Mouse (Mus musculus) intestine, embryonic 15.5 days (tissue): ENCODE data around the gene Zfp971. TPM values are rescaled to one million over a fixed set of nuclear protein-coding genes. Genes with fewer than 3 reads are reported as not detected.
"Not testable (repeated sequence)": the region's sequence is repeated elsewhere in the genome, so short reads cannot be mapped to it uniquely, and the experiment has no call there.

Source experiments
- ATAC-seq: fragments of 200-750 bp; cut with Nextera tagmentation; 2 replicates; pipeline ENCODE4 v1.8.0; 2017; ENCODE audit warnings: moderate TSS enrichment, moderate library complexity
- H3K27ac ChIP-seq: fragments of 300-500 bp; sonication (generic); 2 replicates; pipeline ENCODE4 v1.5.1; 2015; ENCODE audit warnings: mild to moderate bottlenecking, inconsistent platforms
- H3K27me3 ChIP-seq: fragments of 300-500 bp; sonication (generic); replicated peaks from 2 replicates; pipeline ENCODE4 v1.6.1; 2015; ENCODE audit warnings: inconsistent platforms
- H3K36me3 ChIP-seq: fragments of 300-500 bp; sonication (generic); 2 replicates; pipeline ENCODE4 v1.6.1; 2015; ENCODE audit warnings: inconsistent platforms
- H3K4me1 ChIP-seq: fragments of 300-500 bp; sonication (generic); replicated peaks from 2 replicates; pipeline ENCODE4 v1.6.1; 2015; ENCODE audit warnings: inconsistent platforms
- H3K4me2 ChIP-seq: fragments of 300-500 bp; sonication (generic); replicated peaks from 2 replicates; pipeline ENCODE4 v1.6.1; 2015; ENCODE audit warnings: mild to moderate bottlenecking, inconsistent platforms
- H3K4me3 ChIP-seq: fragments of 300-500 bp; sonication (generic); replicated peaks from 2 replicates; pipeline ENCODE4 v1.5.1; 2015; ENCODE audit warnings: inconsistent platforms
- H3K9ac ChIP-seq: fragments of 300-500 bp; sonication (generic); 2 replicates; pipeline ENCODE4 v1.6.1; 2015; ENCODE audit warnings: inconsistent platforms
- H3K9me3 ChIP-seq: fragments of 300-500 bp; sonication (generic); 2 replicates; pipeline ENCODE4 v1.6.1; 2016; ENCODE audit warnings: inconsistent platforms
- WGBS: fragments of 180-500 bp; shearing (Covaris S2); methylation state at CpG from one replicate; pipeline ENCODE4 v1.1.7; 2015; 5-methylcytosine and 5-hydroxymethylcytosine counted together
- polyA plus RNA-seq: library from polyadenylated mRNA; unstranded; fragments of >200 nt; fragmentation: Nextera tagmentation; extraction: Ambion mirVana; gene quantifications from 2 replicates; pipeline ENCODE4 v1.2.1, GENCODE M21; 2015

Zfp971 gene
- 12.2 and 12.8 TPM in 2 replicates for polyA plus RNA-seq

DNA sequence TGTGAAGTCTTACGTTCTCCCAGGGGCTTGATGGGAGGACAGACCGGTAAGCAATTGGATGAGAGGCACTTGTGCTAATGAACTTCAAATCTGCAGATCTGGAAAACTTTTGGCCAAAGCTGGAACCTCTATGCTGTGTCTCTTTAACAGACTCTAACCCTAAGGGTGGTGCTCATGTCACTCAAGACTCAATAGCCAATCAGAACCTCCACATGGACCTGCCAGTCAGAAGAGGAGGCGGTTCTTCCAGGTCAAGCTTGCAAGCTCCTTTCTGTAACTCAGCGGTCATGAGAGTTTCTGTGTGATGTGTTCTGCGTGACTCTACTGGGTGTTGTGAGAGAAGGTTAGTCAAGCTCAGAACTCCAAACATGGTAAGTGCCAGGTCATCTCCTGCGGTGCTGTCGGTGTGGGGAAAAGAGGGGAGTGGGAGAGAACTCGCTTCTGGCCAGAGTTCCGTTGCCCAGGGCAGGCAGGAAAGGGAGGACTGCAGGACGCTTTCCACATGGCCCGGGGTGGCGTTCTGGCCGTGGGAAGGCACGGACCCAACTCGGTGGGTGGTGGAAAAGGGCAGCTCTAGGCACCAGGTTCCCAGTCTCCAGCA, at the start of gene Zfp971:
TSS of gene Zfp971 (plus strand) at position 274 of the 601 bp plus-strand sequence.
- not testable (repeated sequence) for H3K27me3 ChIP-seq, H3K36me3 ChIP-seq, H3K4me1 ChIP-seq, H3K9me3 ChIP-seq, ATAC-seq
- Histone ChIP-seq H3K4me3 (peak within 1 kb of the TSS; percentile 59), H3K27ac (peak within 1 kb of the TSS; percentile 66), H3K4me2 (peak within 1 kb of the TSS; percentile 56), H3K9ac (peak within 1 kb of the TSS; percentile 55)
- 0% methylated on average over 13 of the region's 15 CpGs for WGBS

DNA sequence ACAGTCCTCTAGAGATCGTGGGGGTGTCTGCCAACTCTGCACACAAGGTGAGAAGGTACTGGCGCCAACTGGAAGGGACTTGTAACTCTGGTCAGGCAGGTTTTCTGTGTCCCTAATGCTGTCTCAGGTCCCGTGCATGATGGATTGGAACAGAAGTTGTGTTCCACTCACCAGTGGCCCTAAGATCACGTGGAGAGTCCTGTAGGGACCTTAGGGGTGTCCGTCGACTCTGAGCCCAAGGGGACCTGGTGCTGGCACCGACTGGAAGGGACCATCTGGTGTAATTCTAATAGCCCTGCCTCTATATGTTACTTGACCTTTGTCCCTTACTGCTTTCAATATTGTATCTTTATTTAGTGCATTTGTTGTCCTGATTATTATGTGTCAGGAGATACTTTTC, 48.3 kb upstream of the Zfp971 start:
- H3K9ac ChIP-seq, H3K9me3 ChIP-seq, H3K27ac ChIP-seq, H3K27me3 ChIP-seq, H3K4me2 ChIP-seq, H3K4me3 ChIP-seq, ATAC-seq, H3K4me1 ChIP-seq, H3K36me3 ChIP-seq: not testable (repeated sequence)
- WGBS, result 68% methylated on average over 7 of the region's 7 CpGs

- H3K27ac ChIP-seq, H3K9ac ChIP-seq, H3K4me2 ChIP-seq, H3K36me3 ChIP-seq, H3K27me3 ChIP-seq, H3K4me3 ChIP-seq, ATAC-seq, H3K4me1 ChIP-seq, H3K9me3 ChIP-seq: not testable (repeated sequence)
- WGBS, result 72% methylated on average over 3 of the region's 3 CpGs
These were observed 3.6 kb upstream of the Zfp971 start for GRCm38 (mm10) chr2:178019486-178019885.

DNA sequence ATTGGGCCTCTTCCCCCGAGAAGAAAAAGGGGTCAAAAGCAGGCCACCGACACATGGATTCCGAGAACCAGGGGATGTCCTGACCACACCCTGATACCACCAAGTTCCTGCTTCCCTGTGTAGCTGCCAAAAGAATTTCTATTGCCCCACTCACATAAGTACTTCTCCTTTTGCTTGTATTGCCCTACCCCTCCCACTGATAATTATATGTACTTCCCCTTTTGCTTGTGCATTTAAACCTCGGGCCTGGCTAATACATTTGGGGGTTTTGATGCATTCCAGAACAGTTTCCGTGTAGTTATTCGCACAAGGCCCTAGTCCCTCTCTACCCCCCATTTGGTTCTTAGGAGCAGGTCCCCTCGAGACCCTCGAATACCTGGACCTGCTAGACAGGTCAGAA, 2.3 kb upstream of the Zfp971 start:
- not testable (repeated sequence) for H3K4me2 ChIP-seq, H3K9ac ChIP-seq, H3K36me3 ChIP-seq, H3K27ac ChIP-seq, H3K4me1 ChIP-seq, H3K27me3 ChIP-seq, ATAC-seq, H3K4me3 ChIP-seq, H3K9me3 ChIP-seq
- WGBS, result 68% methylated on average over 8 of the region's 8 CpGs

GRCm38 (mm10) chr2:178023861-178024260, 777 bp downstream of the Zfp971 start:
- not testable (repeated sequence) for H3K27ac ChIP-seq, H3K36me3 ChIP-seq, H3K4me1 ChIP-seq, H3K9me3 ChIP-seq, ATAC-seq, H3K27me3 ChIP-seq
- WGBS, result 7% methylated on average over 2 of the region's 2 CpGs
- peak overlapping the region; percentile 56 for H3K4me2 ChIP-seq
- peak overlapping the region; percentile 55; the same call in 1 of the 2 replicates for H3K9ac ChIP-seq
- H3K4me3 ChIP-seq, result peak overlapping the region; percentile 59

DNA sequence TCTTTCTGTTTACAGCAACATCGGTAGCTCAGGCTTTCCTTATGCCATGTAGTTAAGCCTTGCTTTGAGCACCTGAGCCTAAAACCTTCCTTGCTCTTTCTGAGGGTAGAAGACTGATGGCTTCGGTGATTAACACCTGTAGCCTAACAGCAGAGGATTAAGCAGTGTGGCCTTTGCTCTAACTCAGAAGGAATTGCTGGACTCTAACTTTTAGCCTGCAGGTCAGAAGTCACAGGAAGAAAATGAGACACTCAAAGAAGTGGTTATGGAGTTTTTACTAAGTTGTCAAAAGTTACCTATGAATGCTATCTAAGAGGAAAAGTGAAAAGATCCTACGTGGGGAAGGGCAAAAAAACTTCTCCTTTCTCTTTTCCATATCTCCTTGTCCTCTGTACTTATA, 4.5 kb downstream of the Zfp971 start:
- H3K4me3 ChIP-seq, H3K4me1 ChIP-seq, H3K9me3 ChIP-seq, H3K9ac ChIP-seq, H3K27ac ChIP-seq, H3K36me3 ChIP-seq, H3K4me2 ChIP-seq, ATAC-seq, H3K27me3 ChIP-seq: not testable (repeated sequence)
- 87% methylated on average over 3 of the region's 3 CpGs for WGBS

- WGBS, result 5% methylated on average over 1 of the region's 1 CpGs
- no peak overlapping the region for H3K4me2 ChIP-seq
- H3K27ac ChIP-seq, result no peak overlapping the region
- H3K9ac ChIP-seq, result no peak overlapping the region
- no peak for ATAC-seq
- no peak overlapping the region for H3K4me3 ChIP-seq
- no peaks in the 10 kb centered on the region for H3K4me1 ChIP-seq
- H3K27me3 ChIP-seq, result no peaks in the 10 kb centered on the region
- no peaks in the 10 kb centered on the region for H3K9me3 ChIP-seq
- H3K36me3 ChIP-seq, result 0 out of 2 replicates have a peak, but pooled peaks cover 2% of the 10 kb centered on the region
These were observed 35.1 kb downstream of the Zfp971 start for GRCm38 (mm10) chr2:178058195-178058594.

GRCm38 (mm10) chr2:178078166-178078717, 55.2 kb downstream of the Zfp971 start, which contains the start of gene Zfp931:
Zfp931 (minus strand) TSS chr2:178078476.
- Histone ChIP-seq H3K4me2 (peak within 1 kb of the TSS; percentile 54), H3K9ac (peak within 1 kb of the TSS; percentile 37; the same call in 1 of the 2 replicates), H3K4me3 (peak within 1 kb of the TSS; percentile 46)
- H3K36me3 ChIP-seq, H3K4me1 ChIP-seq, ATAC-seq, H3K9me3 ChIP-seq, H3K27me3 ChIP-seq, H3K27ac ChIP-seq: not testable (repeated sequence)
- 0% methylated on average over 5 of the region's 14 CpGs for WGBS

Other genes with a start within 250 kb of the Zfp971 start
- gene Gm14325, start 182.9 kb upstream of the Zfp971 start, polyA plus RNA-seq, result 29.0 and 29.6 TPM in 2 replicates
- gene Gm14327, start 126.2 kb upstream of the Zfp971 start, polyA plus RNA-seq, result 3.3 and 4.1 TPM in 2 replicates
- gene Zfp972, start 97.7 kb upstream of the Zfp971 start, polyA plus RNA-seq, result 1.4 and 1.5 TPM in 2 replicates
- gene Gm14326, start 66.0 kb upstream of the Zfp971 start, polyA plus RNA-seq, result 15.2 TPM in 2 replicates
- gene Zfp931, start 55.2 kb downstream of the Zfp971 start, polyA plus RNA-seq, result 17.7 and 18.7 TPM in 2 replicates
- 2.0 and 3.4 TPM in 2 replicates for gene Phactr3, start 95.7 kb downstream of the Zfp971 start, polyA plus RNA-seq